Mouse (Mus musculus) stomach, postnatal 0 days (tissue): ENCODE results near the gene Lsamp.

Experiments
- CTCF ChIP-seq: IDR thresholded peaks from 2 replicates; pipeline ENCODE4 v1.5.1; 2016; ENCODE audit warnings: antibody characterized with exemption, low read depth, mild to moderate bottlenecking, moderate library complexity
- EP300 ChIP-seq: optimal IDR thresholded peaks from 2 replicates; pipeline ENCODE3; 2016; ENCODE audit warnings: antibody characterized with exemption

DNA sequence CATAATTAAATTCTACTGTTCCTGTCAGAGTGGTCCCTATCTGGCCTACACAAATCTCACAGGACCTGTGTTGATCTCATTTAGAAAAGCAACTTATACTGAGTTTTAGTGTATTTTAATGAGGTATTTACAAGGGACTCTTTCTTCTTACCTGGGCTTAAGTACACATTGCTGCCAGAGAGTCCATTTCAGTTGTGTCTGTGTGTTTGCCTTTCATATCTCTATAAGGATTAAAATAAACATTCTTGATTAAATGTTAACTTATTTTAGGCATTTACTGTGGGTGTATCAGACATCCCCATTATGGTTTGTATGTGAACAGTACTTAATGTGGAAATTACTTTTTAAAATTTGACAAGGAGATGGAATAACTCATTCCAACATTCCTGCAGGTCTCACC, 963.9 kb downstream of the Lsamp start:
- TF ChIP-seq CTCF = no peak
- no peak for TF ChIP-seq EP300
